Mouse (Mus musculus): ENCODE data around the gene Scgb1a1. TPM values are rescaled to one million over a fixed set of nuclear protein-coding genes. Genes with fewer than 3 reads are reported as not detected.
A peak's percentile ranks its signal among the peaks of the same experiment; 100 is the strongest.
"Not testable (repeated sequence)": the region's sequence is repeated elsewhere in the genome, so short reads cannot be mapped to it uniquely, and the experiment has no call there.

The Scgb1a1 gene
- polyA plus RNA-seq, 1 experiment from 2014 or later, result not detected

DNA sequence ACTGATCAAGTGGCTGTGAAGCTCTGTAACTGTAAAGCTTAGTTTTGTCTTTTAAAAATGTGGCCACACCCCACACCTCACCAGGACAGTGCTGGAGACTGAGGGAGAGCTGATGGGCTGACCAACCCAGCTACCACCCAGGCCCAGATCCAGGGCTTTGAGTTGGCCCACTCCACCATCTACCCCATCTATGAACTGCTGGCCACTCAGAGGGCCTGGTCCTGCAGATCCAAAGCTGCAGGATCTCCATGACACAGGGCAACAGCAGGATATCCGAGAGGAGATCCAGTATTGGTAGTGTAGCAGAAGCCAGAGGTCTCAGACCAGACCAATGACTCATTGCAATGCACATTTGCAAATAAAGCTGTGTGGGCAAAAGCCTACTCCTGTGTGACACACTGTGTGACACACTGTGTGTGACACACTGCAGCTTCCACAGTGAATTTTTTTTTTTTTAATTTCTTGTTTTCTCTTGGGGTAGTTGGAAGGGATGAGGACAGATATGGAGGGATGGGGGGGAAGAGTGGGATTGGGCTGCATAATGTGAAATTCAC, 29.4 kb downstream of the Scgb1a1 start:
- no peaks in the 10 kb centered on the region for H3K27me3 ChIP-seq (replicated peaks; ENCODE audit: control insufficient read depth, insufficient read depth, low read length)
- H3K9ac ChIP-seq (ENCODE audit: low read length), result no peak overlapping the region
- no peaks in the 10 kb centered on the region for H3K9me3 ChIP-seq (ENCODE audit: control insufficient read depth, low read length)
- H3K4me1 ChIP-seq (replicated peaks; ENCODE audit: control insufficient read depth, insufficient read depth, low read length), result peaks cover 5% of the 10 kb centered on the region; the same call in 1 of the 2 replicates
- no peak overlapping the region for H3K4me3 ChIP-seq (ENCODE audit: low read depth, low read length)
- DNase-seq (ENCODE audit: low spot score) (no peak), ATAC-seq (replicated peaks; ENCODE audit: low FRiP score, low TSS enrichment, low read depth) (no peak)
- H3K27ac ChIP-seq (ENCODE audit: low read depth), result no peak overlapping the region
- no peaks in the 10 kb centered on the region for H3K36me3 ChIP-seq (ENCODE audit: control insufficient read depth, insufficient read depth, low read length)
- H3K4me2 ChIP-seq (ENCODE audit: low read length), result no peak overlapping the region
- 68% methylated on average over 1 of the region's 1 CpGs for WGBS

DNA sequence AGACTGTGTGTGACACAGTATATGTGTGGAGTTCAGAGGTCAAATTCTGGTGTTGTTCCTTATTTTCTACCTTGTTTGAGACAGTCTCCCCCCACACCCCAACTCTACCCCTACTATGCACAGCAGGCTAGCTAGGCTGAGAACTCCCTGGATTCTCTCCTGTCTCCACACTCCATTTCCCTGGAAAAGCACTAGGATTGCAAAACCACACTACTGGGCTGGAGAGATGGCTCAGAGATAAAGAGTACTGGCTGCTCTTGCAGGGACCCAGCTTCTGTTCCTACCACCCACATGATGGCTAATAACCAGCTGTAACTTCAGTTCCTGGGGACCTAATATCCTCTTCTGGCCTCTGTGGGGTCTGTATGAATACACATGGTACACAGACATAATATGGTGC, 30.1 kb downstream of the Scgb1a1 start:
- H3K4me3 ChIP-seq (ENCODE audit: low read depth, low read length), result no peak overlapping the region
- no peaks in the 10 kb centered on the region for H3K36me3 ChIP-seq (ENCODE audit: control insufficient read depth, insufficient read depth, low read length)
- H3K9ac ChIP-seq (ENCODE audit: low read length), result no peak overlapping the region
- no peak for ATAC-seq (replicated peaks; ENCODE audit: low FRiP score, low TSS enrichment, low read depth)
- no peak overlapping the region for H3K27ac ChIP-seq (ENCODE audit: low read depth)
- no peaks in the 10 kb centered on the region for H3K27me3 ChIP-seq (replicated peaks; ENCODE audit: control insufficient read depth, insufficient read depth, low read length)
- H3K4me2 ChIP-seq (ENCODE audit: low read length), result no peak overlapping the region
- DNase-seq (ENCODE audit: low spot score), result no peak
- H3K4me1 ChIP-seq (replicated peaks; ENCODE audit: control insufficient read depth, insufficient read depth, low read length), result peaks cover 13% of the 10 kb centered on the region; the same call in 1 of the 2 replicates
- H3K9me3 ChIP-seq (ENCODE audit: control insufficient read depth, low read length), result no peaks in the 10 kb centered on the region

DNA sequence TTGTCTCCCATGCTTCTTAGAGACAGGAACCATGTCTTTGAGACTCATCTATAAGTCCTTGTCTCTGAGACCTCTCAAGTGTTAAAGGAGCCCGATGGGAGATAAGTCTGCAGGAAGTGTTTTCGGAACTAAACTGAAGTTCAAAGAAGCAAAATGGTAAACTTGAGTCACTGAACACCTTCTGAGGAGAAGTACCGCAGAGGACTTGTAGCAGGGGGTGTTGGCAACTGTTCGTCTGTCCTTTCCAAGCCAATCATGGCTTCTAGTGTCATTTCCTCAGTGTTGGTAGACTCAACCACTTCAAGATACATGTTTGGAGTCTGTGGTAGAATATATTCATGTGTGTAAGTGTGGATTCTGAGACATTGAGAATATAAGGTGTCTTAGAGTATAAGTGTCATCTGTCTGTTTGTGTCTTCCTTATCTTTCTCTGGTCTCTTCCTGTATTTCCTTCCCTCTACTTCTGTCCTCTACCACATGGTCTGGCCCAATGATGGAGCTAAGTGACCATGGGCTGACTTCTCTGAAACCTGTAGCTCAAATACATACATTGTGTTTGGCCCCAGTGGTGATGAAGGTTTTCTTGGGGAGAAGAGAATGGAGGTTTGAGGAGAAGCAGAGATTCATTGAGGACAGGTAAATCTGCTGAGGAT, 31.9 kb downstream of the Scgb1a1 start:
- no peak overlapping the region for H3K4me3 ChIP-seq (ENCODE audit: low read depth, low read length)
- no peak overlapping the region for H3K4me2 ChIP-seq (ENCODE audit: low read length)
- H3K27ac ChIP-seq (ENCODE audit: low read depth), result no peak overlapping the region
- no peak overlapping the region for H3K9ac ChIP-seq (ENCODE audit: low read length)
- no peak for ATAC-seq (replicated peaks; ENCODE audit: low FRiP score, low TSS enrichment, low read depth)
- 92% methylated on average over 4 of the region's 4 CpGs for WGBS
- H3K9me3 ChIP-seq (ENCODE audit: control insufficient read depth, low read length), result no peaks in the 10 kb centered on the region
- no peaks in the 10 kb centered on the region for H3K36me3 ChIP-seq (ENCODE audit: control insufficient read depth, insufficient read depth, low read length)
- H3K4me1 ChIP-seq (replicated peaks; ENCODE audit: control insufficient read depth, insufficient read depth, low read length), result peaks cover 15% of the 10 kb centered on the region; the same call in 1 of the 2 replicates
- DNase-seq (ENCODE audit: low spot score), result no peak
- H3K27me3 ChIP-seq (replicated peaks; ENCODE audit: control insufficient read depth, insufficient read depth, low read length), result no peaks in the 10 kb centered on the region

DNA sequence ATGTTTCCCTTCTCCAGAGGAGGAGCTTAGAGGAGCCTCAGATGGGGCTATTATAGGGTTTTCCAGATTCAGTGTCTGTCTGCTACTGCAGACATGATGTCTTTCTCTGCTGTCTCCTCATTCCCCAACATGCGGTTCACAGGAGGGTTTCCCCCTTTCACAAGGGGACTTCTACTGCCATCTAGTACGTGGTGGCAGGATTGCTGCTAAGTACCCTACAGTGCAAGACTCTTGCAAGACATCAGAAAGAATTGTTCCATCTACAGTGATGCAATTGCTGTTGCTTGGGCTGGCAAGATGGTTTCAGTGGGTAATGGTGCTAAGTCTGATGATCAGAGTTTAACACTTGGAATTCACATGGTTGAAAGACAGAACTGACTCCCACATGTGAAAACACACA, 32.6 kb downstream of the Scgb1a1 start:
- 32% methylated on average over 2 of the region's 2 CpGs for WGBS
- no peak for ATAC-seq (replicated peaks; ENCODE audit: low FRiP score, low TSS enrichment, low read depth)
- Histone ChIP-seq H3K4me3 (ENCODE audit: low read depth, low read length) (no peak overlapping the region), H3K9ac (ENCODE audit: low read length) (no peak overlapping the region), H3K4me2 (ENCODE audit: low read length) (no peak overlapping the region), H3K9me3 (ENCODE audit: control insufficient read depth, low read length) (no peaks in the 10 kb centered on the region), H3K27me3 (replicated peaks; ENCODE audit: control insufficient read depth, insufficient read depth, low read length) (no peaks in the 10 kb centered on the region), H3K4me1 (replicated peaks; ENCODE audit: control insufficient read depth, insufficient read depth, low read length) (peaks cover 19% of the 10 kb centered on the region), H3K36me3 (ENCODE audit: control insufficient read depth, insufficient read depth, low read length) (no peaks in the 10 kb centered on the region), H3K27ac (ENCODE audit: low read depth) (no peak overlapping the region)
- no peak for DNase-seq (ENCODE audit: low spot score)

DNA sequence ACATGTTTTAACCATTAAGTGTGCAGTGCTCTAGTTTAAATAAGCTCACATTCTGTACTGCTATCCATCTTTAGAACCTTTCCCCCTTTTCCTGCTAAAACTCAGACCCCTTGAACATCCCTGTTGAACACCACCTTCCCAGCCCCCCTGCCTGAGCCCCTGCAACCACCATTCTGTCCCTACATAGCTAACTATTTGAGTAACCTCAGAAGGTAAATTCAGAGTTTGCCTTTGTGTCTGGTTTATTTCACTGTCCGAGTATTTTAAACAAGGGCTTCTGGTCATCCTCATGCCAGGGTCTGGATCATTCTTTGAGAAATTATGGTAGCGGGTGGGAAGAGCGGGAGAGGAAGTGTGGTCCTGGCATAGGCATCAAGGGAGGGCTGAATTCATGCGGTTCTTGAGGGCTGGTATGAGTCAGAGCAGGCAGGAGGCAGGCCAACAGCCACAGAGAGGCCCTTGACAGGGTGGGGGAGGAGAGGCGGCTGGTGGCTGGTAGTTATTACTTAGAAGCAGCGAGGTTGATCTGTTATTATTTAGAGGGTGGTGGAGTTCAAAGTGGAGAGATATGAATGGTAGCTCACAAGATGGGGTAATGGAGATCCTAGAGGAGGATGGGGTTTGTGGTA, 34.8 kb downstream of the Scgb1a1 start:
- Histone ChIP-seq H3K9me3 (ENCODE audit: control insufficient read depth, low read length) (no peaks in the 10 kb centered on the region), H3K9ac (ENCODE audit: low read length) (no peak overlapping the region), H3K4me2 (ENCODE audit: low read length) (no peak overlapping the region), H3K27ac (ENCODE audit: low read depth) (peak overlapping the region; percentile 69), H3K4me3 (ENCODE audit: low read depth, low read length) (no peak overlapping the region), H3K36me3 (ENCODE audit: control insufficient read depth, insufficient read depth, low read length) (no peaks in the 10 kb centered on the region), H3K4me1 (replicated peaks; ENCODE audit: control insufficient read depth, insufficient read depth, low read length) (peaks cover 23% of the 10 kb centered on the region), H3K27me3 (replicated peaks; ENCODE audit: control insufficient read depth, insufficient read depth, low read length) (no peaks in the 10 kb centered on the region)
- 21% methylated on average over 6 of the region's 6 CpGs for WGBS
- DNase-seq (ENCODE audit: low spot score) (peak; percentile 72), ATAC-seq (replicated peaks; ENCODE audit: low FRiP score, low TSS enrichment, low read depth) (peak; percentile 78)

DNA sequence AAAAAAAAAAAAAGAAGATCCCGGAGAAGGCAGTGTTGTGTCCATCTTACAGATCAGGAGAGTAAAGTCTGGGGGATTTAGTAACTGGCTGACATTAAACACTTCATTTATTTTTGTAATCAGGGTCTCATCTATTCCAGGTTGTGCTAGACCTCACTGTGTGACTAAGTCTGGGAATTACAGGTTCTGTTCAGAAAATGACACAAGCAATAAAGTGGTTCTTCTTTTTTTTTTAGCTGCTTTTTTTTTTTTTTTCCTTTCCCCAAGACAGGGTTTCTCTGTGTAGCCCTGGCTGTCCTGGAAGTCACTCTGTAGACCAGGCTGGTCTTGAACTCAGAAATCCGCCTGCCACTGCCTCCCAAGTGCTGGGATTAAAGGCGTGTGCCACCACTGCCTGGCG, 35.8 kb downstream of the Scgb1a1 start:
- not testable (repeated sequence) for H3K4me3 ChIP-seq (ENCODE audit: low read depth, low read length); H3K36me3 ChIP-seq (ENCODE audit: control insufficient read depth, insufficient read depth, low read length); DNase-seq (ENCODE audit: low spot score); H3K9me3 ChIP-seq (ENCODE audit: control insufficient read depth, low read length); ATAC-seq (replicated peaks; ENCODE audit: low FRiP score, low TSS enrichment, low read depth); H3K27me3 ChIP-seq (replicated peaks; ENCODE audit: control insufficient read depth, insufficient read depth, low read length); H3K9ac ChIP-seq (ENCODE audit: low read length); H3K4me2 ChIP-seq (ENCODE audit: low read length)
- peak overlapping the region; percentile 69 for H3K27ac ChIP-seq (ENCODE audit: low read depth)
- 89% methylated on average over 4 of the region's 4 CpGs for WGBS
- H3K4me1 ChIP-seq (replicated peaks; ENCODE audit: control insufficient read depth, insufficient read depth, low read length), result peaks cover 33% of the 10 kb centered on the region

DNA sequence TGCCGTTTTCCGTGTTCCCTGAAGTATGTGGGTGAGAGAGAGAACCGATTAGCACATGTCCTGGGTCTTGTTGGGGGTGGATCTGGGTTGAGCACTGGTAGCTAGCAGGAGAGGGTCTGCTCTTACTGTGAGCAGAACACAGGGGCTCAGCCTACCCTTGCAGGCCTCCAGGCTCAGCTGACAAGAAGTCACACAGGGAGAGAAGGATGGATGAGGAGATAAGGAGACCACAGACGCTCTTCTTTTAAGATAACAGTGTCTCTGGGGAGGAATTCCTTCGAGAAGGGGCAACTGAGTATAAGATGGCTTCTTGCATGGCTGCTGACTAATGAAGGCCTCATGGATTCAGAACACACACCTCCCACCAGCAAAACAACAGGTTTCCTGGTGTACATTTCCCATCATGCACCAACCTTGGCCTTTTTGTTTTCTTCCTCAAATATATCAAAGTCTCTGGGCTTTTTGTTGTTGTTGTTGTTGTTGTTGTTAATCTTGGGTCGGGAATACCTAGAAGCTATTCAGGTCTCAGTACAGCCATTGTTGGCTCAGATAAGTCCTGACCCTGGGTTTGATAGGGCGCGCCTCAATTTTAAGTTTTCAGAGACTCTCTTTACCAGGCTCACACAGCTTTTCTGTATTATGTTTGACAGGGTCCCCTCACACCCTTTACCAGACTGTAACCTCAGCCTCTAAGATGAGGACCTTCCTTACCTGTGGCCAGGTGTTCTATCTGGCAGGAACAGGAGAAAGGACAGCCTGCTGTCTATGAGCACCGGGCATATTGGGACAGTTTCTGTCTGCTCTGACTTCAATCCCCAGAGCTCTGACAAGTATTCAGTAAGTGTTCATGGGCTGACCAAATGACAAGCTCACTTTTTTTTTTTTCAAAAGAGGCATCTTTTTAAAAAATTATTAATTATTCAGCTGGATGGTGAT, 37.2 kb downstream of the Scgb1a1 start:
- H3K27me3 ChIP-seq (replicated peaks; ENCODE audit: control insufficient read depth, insufficient read depth, low read length), result no peaks in the 10 kb centered on the region
- WGBS, result 52% methylated on average over 9 of the region's 9 CpGs
- no peak for ATAC-seq (replicated peaks; ENCODE audit: low FRiP score, low TSS enrichment, low read depth)
- no peak for DNase-seq (ENCODE audit: low spot score)
- no peak overlapping the region for H3K9ac ChIP-seq (ENCODE audit: low read length)
- no peaks in the 10 kb centered on the region for H3K9me3 ChIP-seq (ENCODE audit: control insufficient read depth, low read length)
- H3K4me1 ChIP-seq (replicated peaks; ENCODE audit: control insufficient read depth, insufficient read depth, low read length), result peaks cover 36% of the 10 kb centered on the region
- no peak overlapping the region for H3K4me2 ChIP-seq (ENCODE audit: low read length)
- H3K36me3 ChIP-seq (ENCODE audit: control insufficient read depth, insufficient read depth, low read length), result no peaks in the 10 kb centered on the region
- no peak overlapping the region for H3K27ac ChIP-seq (ENCODE audit: low read depth)
- no peak overlapping the region for H3K4me3 ChIP-seq (ENCODE audit: low read depth, low read length)

DNA sequence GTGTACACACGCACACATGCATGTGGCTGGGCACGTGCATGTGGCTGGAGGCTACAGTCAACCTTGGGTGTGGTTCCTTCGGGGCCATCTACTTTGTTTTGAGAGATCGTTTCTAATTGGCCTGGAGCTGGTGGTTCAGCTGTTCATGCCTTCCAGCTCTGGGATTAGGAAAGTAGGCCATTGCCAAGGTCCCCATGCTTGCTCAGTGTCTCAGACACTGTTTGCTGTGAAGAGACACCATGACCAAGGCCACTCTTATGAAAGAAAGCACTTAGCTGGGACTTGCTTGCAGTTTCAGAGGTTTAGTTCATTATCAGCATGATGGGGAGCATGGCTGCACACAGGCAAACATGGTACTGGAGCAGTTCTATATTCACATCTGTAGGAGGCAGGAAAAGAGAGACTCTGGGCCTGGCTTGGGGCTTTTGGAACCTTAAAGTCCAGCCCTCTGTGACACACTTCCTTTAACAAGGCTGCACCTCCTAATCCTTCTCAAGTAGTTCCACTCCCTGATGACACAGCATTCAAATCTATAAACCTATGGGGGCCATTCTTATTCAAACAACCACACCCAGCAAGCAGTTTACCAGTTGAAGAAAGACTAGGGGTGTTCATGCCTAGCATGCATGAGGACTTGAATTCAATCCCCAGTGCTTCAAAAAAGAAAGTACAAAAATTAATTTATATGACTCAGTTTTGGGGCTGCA, 38.6 kb downstream of the Scgb1a1 start:
- Histone ChIP-seq H3K9me3 (ENCODE audit: control insufficient read depth, low read length) (no peaks in the 10 kb centered on the region), H3K4me1 (replicated peaks; ENCODE audit: control insufficient read depth, insufficient read depth, low read length) (peaks cover 33% of the 10 kb centered on the region), H3K27ac (ENCODE audit: low read depth) (0 out of 2 replicates have a peak overlapping the region, but pooled peaks have one; percentile 4), H3K4me3 (ENCODE audit: low read depth, low read length) (no peak overlapping the region), H3K4me2 (ENCODE audit: low read length) (no peak overlapping the region), H3K27me3 (replicated peaks; ENCODE audit: control insufficient read depth, insufficient read depth, low read length) (no peaks in the 10 kb centered on the region), H3K36me3 (ENCODE audit: control insufficient read depth, insufficient read depth, low read length) (no peaks in the 10 kb centered on the region), H3K9ac (ENCODE audit: low read length) (no peak overlapping the region)
- DNase-seq (ENCODE audit: low spot score), result no peak
- 93% methylated on average over 4 of the region's 4 CpGs for WGBS
- no peak for ATAC-seq (replicated peaks; ENCODE audit: low FRiP score, low TSS enrichment, low read depth)
